9 mouse cellular contexts compared by ENCODE assay signal in genomic region chr4:100909694-100910340, GRCm38 (mm10).
DNase-seq lines count a peak whose midpoint lies in the region; ATAC-seq lines count a peak whose summit lies in the region.
"Had no signal": no experiment of that assay in that cellular context is flagged by ENCODE, and none has a peak within 500 bp of the region (broad histone marks: within the 10 kb centered on the region; RNA-seq: fewer than 3 reads in every experiment).

No protein-coding gene starts in this region.

- no peaks in the 10 kb centered on the region for H3K9me3 ChIP-seq in heart, embryonic 15.5 days (replicated peaks)
- no peaks in the 10 kb centered on the region for H3K9me3 ChIP-seq in hindbrain, embryonic 12.5 days (replicated peaks)
- no peaks in the 10 kb centered on the region for H3K9me3 ChIP-seq in midbrain, embryonic 16.5 days (replicated peaks; ENCODE audit: control insufficient read depth, low read length, poor library complexity, severe bottlenecking)

- 39% methylated on average over 9 of the region's 9 CpGs for WGBS in heart, embryonic 15.5 days
- 50% methylated on average over 9 of the region's 9 CpGs for WGBS in hindbrain, embryonic 12.5 days
- 33% methylated on average over 9 of the region's 9 CpGs for WGBS in midbrain, embryonic 16.5 days

- no peak overlapping the region for H3K4me2 ChIP-seq in heart, embryonic 15.5 days
- H3K4me2 ChIP-seq in hindbrain, embryonic 12.5 days (replicated peaks), result no peak overlapping the region
- H3K4me2 ChIP-seq in midbrain, embryonic 16.5 days (ENCODE audit: low read length), result 0 out of 2 replicates have a peak overlapping the region, but pooled peaks have one; percentile 5

- H3K4me3 ChIP-seq in heart, embryonic 15.5 days, result no peak overlapping the region
- H3K4me3 ChIP-seq in hindbrain, embryonic 12.5 days, result no peak overlapping the region
- no peak overlapping the region for H3K4me3 ChIP-seq in midbrain, embryonic 16.5 days (ENCODE audit: low read depth, low read length)

- no peaks in the 10 kb centered on the region for H3K27me3 ChIP-seq in heart, embryonic 15.5 days
- no peaks in the 10 kb centered on the region for H3K27me3 ChIP-seq in hindbrain, embryonic 12.5 days
- H3K27me3 ChIP-seq in midbrain, embryonic 16.5 days (ENCODE audit: control insufficient read depth, insufficient read depth, low read depth, low read length), result no peaks in the 10 kb centered on the region

- no peak for ATAC-seq in heart, embryonic 15.5 days (replicated peaks; ENCODE audit: insufficient number of reproducible peaks, insufficient read depth, low FRiP score, low read depth)
- ATAC-seq in hindbrain, embryonic 12.5 days (ENCODE audit: low FRiP score), result no peak; the same call in 1 of the 2 replicates
- ATAC-seq in midbrain, embryonic 16.5 days, result peak; percentile 31; the same call in 1 of the 2 replicates

- DNase-seq in heart, adult 8-10 months (ENCODE audit: low spot score), result no peak
- DNase-seq in kidney, postnatal 4 days, result peak; percentile 16 to 40
- no peak for DNase-seq in gastrocnemius, postnatal 4 days (ENCODE audit: low spot score in 2 of 2)
- no peak for DNase-seq in retina, embryonic 14.5 days (ENCODE audit: low spot score)
- no peak for DNase-seq in layer of hippocampus, postnatal 25 days (ENCODE audit: extremely low spot score in 1 of 2, low spot score in 1 of 2)
- DNase-seq: thymus, postnatal 4 days had no signal

- peak overlapping the region; percentile 27; the same call in 1 of the 2 replicates for H3K27ac ChIP-seq in heart, embryonic 15.5 days
- H3K27ac ChIP-seq in hindbrain, embryonic 12.5 days, result peak overlapping the region; percentile 52
- H3K27ac ChIP-seq in midbrain, embryonic 16.5 days (ENCODE audit: low read length), result peak overlapping the region; percentile 79

- no peak overlapping the region for H3K9ac ChIP-seq in heart, embryonic 15.5 days
- no peak overlapping the region for H3K9ac ChIP-seq in hindbrain, embryonic 12.5 days
- H3K9ac ChIP-seq in midbrain, embryonic 16.5 days (ENCODE audit: low read depth, low read length), result no peak overlapping the region

- peaks cover 31% of the 10 kb centered on the region for H3K4me1 ChIP-seq in heart, embryonic 15.5 days (replicated peaks)
- H3K4me1 ChIP-seq in hindbrain, embryonic 12.5 days, result peaks cover 58% of the 10 kb centered on the region
- peaks cover 59% of the 10 kb centered on the region for H3K4me1 ChIP-seq in midbrain, embryonic 16.5 days (ENCODE audit: control insufficient read depth, insufficient read depth, low read length)

- H3K36me3 ChIP-seq in heart, embryonic 15.5 days, result no peaks in the 10 kb centered on the region
- no peaks in the 10 kb centered on the region for H3K36me3 ChIP-seq in hindbrain, embryonic 12.5 days
- no peaks in the 10 kb centered on the region for H3K36me3 ChIP-seq in midbrain, embryonic 16.5 days (ENCODE audit: control insufficient read depth, insufficient read depth, low read length)

Comparison
In these comparisons a context has a peak if more than half of its experiments do, and no peak if none do; other contexts are left out.
1. H3K27ac ChIP-seq: peak in every context shown above with its lines; median percentile 79 in midbrain, embryonic 16.5 days; 52 in hindbrain, embryonic 12.5 days; 27 in heart, embryonic 15.5 days.
2. DNase-seq: peak in kidney, postnatal 4 days (2 of 2); none in heart, adult 8-10 months (single experiment), gastrocnemius, postnatal 4 days (0 of 2), retina, embryonic 14.5 days (single experiment) and layer of hippocampus, postnatal 25 days (0 of 2).